Mouse (Mus musculus) kidney, postnatal 10 days (tissue): ENCODE data around the gene Cldnd1.

Source experiments
- DNase-seq: peaks from one replicate; pipeline ENCODE4 v3.0.0; 2021; ENCODE audit warnings: mixed read lengths

Cldnd1 gene

GRCm38 (mm10) chr16:58708601-58709475 lies 18.9 kb upstream of the Cldnd1 start:
- DNase-seq = no peak

- DNase-seq = no peak
Observed at GRCm38 (mm10) chr16:58709536-58709935, 18.2 kb upstream of the Cldnd1 start.

GRCm38 (mm10) chr16:58712221-58712620 lies 15.5 kb upstream of the Cldnd1 start:
- DNase-seq = no peak

- no peak for DNase-seq
Observed at GRCm38 (mm10) chr16:58713128-58713527, 14.6 kb upstream of the Cldnd1 start.

GRCm38 (mm10) chr16:58715018-58715417 lies 12.7 kb upstream of the Cldnd1 start:
- DNase-seq = no peak

GRCm38 (mm10) chr16:58718666-58719120 lies 9.0 kb upstream of the Cldnd1 start, which contains the start of gene Gpr15:
Gene Gpr15, minus strand, starts transcription at chr16:58719070.
- DNase-seq = no peak

- no peak for DNase-seq
Observed at GRCm38 (mm10) chr16:58722292-58722691, 5.4 kb upstream of the Cldnd1 start.

- no peak for DNase-seq
Observed at GRCm38 (mm10) chr16:58726680-58727476, 832 bp upstream of the Cldnd1 start.

- DNase-seq = no peak
Observed at GRCm38 (mm10) chr16:58728176-58728671, 514 bp downstream of the Cldnd1 start.

- DNase-seq = no peak
Observed at GRCm38 (mm10) chr16:58738205-58738604, 10.5 kb downstream of the Cldnd1 start.

- DNase-seq = no peak
Observed at GRCm38 (mm10) chr16:58738800-58739199, 11.1 kb downstream of the Cldnd1 start.

- DNase-seq = no peak
Observed at GRCm38 (mm10) chr16:58740751-58741150, 13.0 kb downstream of the Cldnd1 start.

- DNase-seq = no peak
Observed at GRCm38 (mm10) chr16:58746715-58747114, 19.0 kb downstream of the Cldnd1 start.

- DNase-seq = no peak
Observed at GRCm38 (mm10) chr16:58751314-58751713, 23.6 kb downstream of the Cldnd1 start.

- no peak for DNase-seq
Observed at GRCm38 (mm10) chr16:58756191-58756590, 28.5 kb downstream of the Cldnd1 start.

GRCm38 (mm10) chr16:58763076-58763475 lies 35.4 kb downstream of the Cldnd1 start, which contains the start of gene Olfr172:
Gene Olfr172, minus strand, starts transcription at chr16:58763176.
- DNase-seq = no peak
